Mouse (Mus musculus) heart, embryonic 14.5 days (tissue): ENCODE data around the gene Mapre3. TPM values are rescaled to one million over a fixed set of nuclear protein-coding genes. Genes with fewer than 3 reads are reported as not detected.
"Not testable (repeated sequence)": the region's sequence is repeated elsewhere in the genome, so short reads cannot be mapped to it uniquely, and the experiment has no call there.

Experiments used
- ATAC-seq: fragments of 200-750 bp; cut with Nextera tagmentation; 2 replicates; pipeline ENCODE4 v1.8.0; 2017; ENCODE audit warnings: low read depth, moderate TSS enrichment; ENCODE audit not compliant: insufficient number of reproducible peaks, insufficient read depth, low FRiP score
- H3K27ac ChIP-seq, 2 experiments: fragments of 200-500 bp in 1 of 2; fragments of 300-500 bp in 1 of 2; sonication (generic) in 1 of 2; replicated peaks in 1 of 2; 2 replicates each; pipeline ENCODE4 v1.5.1; 2012 to 2014; ENCODE audit warnings: low read depth in 2 of 2, low read length in 2 of 2, control low read depth in 1 of 2, mild to moderate bottlenecking in 1 of 2, mixed read lengths in 1 of 2; ENCODE audit not compliant: control insufficient read depth in 1 of 2, insufficient read depth in 1 of 2
- H3K27me3 ChIP-seq: fragments of 300-500 bp; sonication (generic); 2 replicates; pipeline ENCODE4 v1.6.1; 2014; ENCODE audit warnings: mild to moderate bottlenecking, low read length, control low read depth; ENCODE audit not compliant: control insufficient read depth, insufficient read depth
- H3K36me3 ChIP-seq: fragments of 300-500 bp; sonication (generic); 2 replicates; pipeline ENCODE4 v1.6.1; 2014; ENCODE audit warnings: mild to moderate bottlenecking, control low read depth, low read length, mixed read lengths; ENCODE audit not compliant: control insufficient read depth, insufficient read depth
- H3K4me1 ChIP-seq, 2 experiments: fragments of 200-500 bp in 1 of 2; fragments of 300-500 bp in 1 of 2; sonication (generic) in 1 of 2; 2 replicates each; pipeline ENCODE4 v1.6.1; 2012 to 2014; ENCODE audit warnings: low read length in 2 of 2, control low read depth in 1 of 2, mixed read lengths in 1 of 2; ENCODE audit not compliant: control insufficient read depth in 2 of 2, insufficient read depth in 2 of 2
- H3K4me2 ChIP-seq: fragments of 300-500 bp; sonication (generic); 2 replicates; pipeline ENCODE4 v1.6.1; 2014; ENCODE audit warnings: mild to moderate bottlenecking, low read length
- H3K4me3 ChIP-seq, 2 experiments: fragments of 200-500 bp in 1 of 2; fragments of 300-500 bp in 1 of 2; sonication (generic) in 1 of 2; 2 replicates each; pipeline ENCODE4 v1.5.1; 2012 to 2014; ENCODE audit warnings: low read length in 2 of 2, mild to moderate bottlenecking in 2 of 2, control low read depth in 1 of 2, low read depth in 1 of 2, moderate library complexity in 1 of 2; ENCODE audit not compliant: control insufficient read depth in 1 of 2, insufficient read depth in 1 of 2
- H3K9ac ChIP-seq: fragments of 300-500 bp; sonication (generic); 2 replicates; pipeline ENCODE4 v1.6.1; 2014; ENCODE audit warnings: mild to moderate bottlenecking, low read length
- H3K9me3 ChIP-seq: fragments of 300-500 bp; sonication (generic); 2 replicates; pipeline ENCODE4 v1.6.1; 2016; ENCODE audit warnings: low read length, control low read depth; ENCODE audit not compliant: control insufficient read depth
- WGBS: fragments of 180-500 bp; shearing (Covaris S2); extraction: QIAGEN DNeasy Blood & Tissue Kit; methylation state at CpG from one replicate; pipeline ENCODE4 v1.1.7; 2014; 5-methylcytosine and 5-hydroxymethylcytosine counted together
- polyA plus RNA-seq: library from polyadenylated mRNA; unstranded; fragments of >200 nt; fragmentation: Nextera tagmentation; extraction: Ambion mirVana; gene quantifications from 2 replicates; pipeline ENCODE4 v1.2.1, GENCODE M21; 2014

Mapre3 gene
- polyA plus RNA-seq, 1 experiment from 2014 or later, result 18.4 TPM

- WGBS, result 84% methylated on average over 4 of the region's 4 CpGs
Observed at GRCm38 (mm10) chr5:30881839-30882238, 67.4 kb downstream of the Mapre3 start.

GRCm38 (mm10) chr5:30886209-30886608, 71.8 kb downstream of the Mapre3 start:
- no peaks in the 10 kb centered on the region for H3K27me3 ChIP-seq
- H3K9me3 ChIP-seq, result no peaks in the 10 kb centered on the region
- H3K27ac ChIP-seq, result no peak overlapping the region
- H3K9ac ChIP-seq, result no peak overlapping the region
- H3K4me1 ChIP-seq, result peaks cover 8 to 13% of the 10 kb centered on the region in 2 experiments
- H3K4me3 ChIP-seq, result no peak overlapping the region
- peaks cover 9% of the 10 kb centered on the region for H3K36me3 ChIP-seq
- no peak for ATAC-seq
- WGBS, result 46% methylated on average over 4 of the region's 4 CpGs
- peak overlapping the region; percentile 78 for H3K4me2 ChIP-seq

More at GRCm38 (mm10) chr5:30881839-30882238, 67.4 kb downstream of the Mapre3 start:
- H3K4me1 ChIP-seq, H3K9ac ChIP-seq, H3K4me3 ChIP-seq, ATAC-seq, H3K27me3 ChIP-seq, H3K4me2 ChIP-seq, H3K9me3 ChIP-seq, H3K27ac ChIP-seq: not testable (repeated sequence)
- H3K36me3 ChIP-seq, result peaks cover 13% of the 10 kb centered on the region

GRCm38 (mm10) chr5:30886731-30887130, 72.3 kb downstream of the Mapre3 start:
- no peaks in the 10 kb centered on the region for H3K27me3 ChIP-seq
- peak overlapping the region; percentile 5 to 96; a peak in 2 of 4 replicates for H3K27ac ChIP-seq
- peak overlapping the region; percentile 76 to 88; a peak in 3 of 4 replicates for H3K4me3 ChIP-seq
- peaks cover 14% of the 10 kb centered on the region for H3K36me3 ChIP-seq
- H3K4me2 ChIP-seq, result peak overlapping the region; percentile 78
- WGBS, result 30% methylated on average over 5 of the region's 5 CpGs
- H3K9ac ChIP-seq, result peak overlapping the region; percentile 86
- no peaks in the 10 kb centered on the region for H3K9me3 ChIP-seq
- ATAC-seq, result no peak
- peaks cover 8 to 13% of the 10 kb centered on the region in 2 experiments for H3K4me1 ChIP-seq

GRCm38 (mm10) chr5:30887331-30887761, 72.9 kb downstream of the Mapre3 start:
- peak overlapping the region; percentile 76 to 88 for H3K4me3 ChIP-seq
- peaks cover 20% of the 10 kb centered on the region for H3K36me3 ChIP-seq
- H3K4me1 ChIP-seq, result peaks cover 8 to 13% of the 10 kb centered on the region in 2 experiments
- H3K27me3 ChIP-seq, result no peaks in the 10 kb centered on the region
- H3K27ac ChIP-seq, result peak overlapping the region; percentile 94 to 96
- no peaks in the 10 kb centered on the region for H3K9me3 ChIP-seq
- peak overlapping the region; percentile 86 for H3K9ac ChIP-seq
- WGBS, result 0% methylated on average over 19 of the region's 19 CpGs
- H3K4me2 ChIP-seq, result peak overlapping the region; percentile 78
- peak; percentile 37; the same call in 1 of the 2 replicates for ATAC-seq

- H3K27ac ChIP-seq, result peak overlapping the region; percentile 94 to 96
- H3K4me1 ChIP-seq, result peaks cover 8 to 13% of the 10 kb centered on the region in 2 experiments
- peak; percentile 84 for ATAC-seq
- H3K9ac ChIP-seq, result peak overlapping the region; percentile 86
- peak overlapping the region; percentile 76 to 88 for H3K4me3 ChIP-seq
- H3K9me3 ChIP-seq, result no peaks in the 10 kb centered on the region
- no peaks in the 10 kb centered on the region for H3K27me3 ChIP-seq
- H3K36me3 ChIP-seq, result peaks cover 26% of the 10 kb centered on the region
- under 1% methylated on average over 28 of the region's 28 CpGs for WGBS
- H3K4me2 ChIP-seq, result peak overlapping the region; percentile 78
Observed at GRCm38 (mm10) chr5:30887858-30888336, 73.5 kb downstream of the Mapre3 start.

GRCm38 (mm10) chr5:30888337-30889087, 74.1 kb downstream of the Mapre3 start, which contains the start of gene Agbl5:
TSS of gene Agbl5 (plus strand) at chr5:30888694.
- Histone ChIP-seq H3K9ac (peak within 1 kb of the TSS; percentile 86), H3K4me1 (peaks cover 8 to 13% of the 10 kb centered on the region in 2 experiments), H3K27me3 (no peaks in the 10 kb centered on the region), H3K36me3 (peaks cover 32% of the 10 kb centered on the region), H3K4me2 (peak within 1 kb of the TSS; percentile 78), H3K27ac (peak within 1 kb of the TSS; percentile 94 to 96), H3K4me3 (peak within 1 kb of the TSS; percentile 82 to 88), H3K9me3 (no peaks in the 10 kb centered on the region)
- WGBS, result under 1% methylated on average over 41 of the region's 42 CpGs
- ATAC-seq, result peak; percentile 84

GRCm38 (mm10) chr5:30889088-30889754, 74.8 kb downstream of the Mapre3 start:
- H3K4me3 ChIP-seq, result peak overlapping the region; percentile 82 to 88
- peak overlapping the region; percentile 78 for H3K4me2 ChIP-seq
- no peaks in the 10 kb centered on the region for H3K27me3 ChIP-seq
- peaks cover 39% of the 10 kb centered on the region for H3K36me3 ChIP-seq
- WGBS, result 2% methylated on average over 30 of the region's 42 CpGs
- peak overlapping the region; percentile 89 to 96 for H3K27ac ChIP-seq
- peaks cover 8 to 13% of the 10 kb centered on the region in 2 experiments for H3K4me1 ChIP-seq
- no peaks in the 10 kb centered on the region for H3K9me3 ChIP-seq
- H3K9ac ChIP-seq, result peak overlapping the region; percentile 86
- peak; percentile 42 for ATAC-seq
